Mouse (Mus musculus): ENCODE results near the gene Kank2. TPM values are rescaled to one million over a fixed set of nuclear protein-coding genes. Genes with fewer than 3 reads are reported as not detected.
"Not testable (repeated sequence)": the region's sequence is repeated elsewhere in the genome, so short reads cannot be mapped to it uniquely, and the experiment has no call there.

Kank2 gene
- polyA plus RNA-seq, 1 experiment from 2014 or later = 30.0 TPM

- 75% methylated on average over 3 of the region's 3 CpGs for WGBS
- Histone ChIP-seq H3K4me3 (no peak overlapping the region), H3K9ac (no peak overlapping the region), H3K9me3 (no peaks in the 10 kb centered on the region), H3K27me3 (no peaks in the 10 kb centered on the region), H3K36me3 (peaks cover 87% of the 10 kb centered on the region), H3K4me1 (peaks cover 6% of the 10 kb centered on the region; the same call in 1 of the 2 replicates), H3K27ac (no peak overlapping the region), H3K4me2 (no peak overlapping the region)
- ATAC-seq (ENCODE audit: borderline replicate concordance, extremely low read depth, low FRiP score, low TSS enrichment) = no peak
These were observed 20.8 kb downstream of the Kank2 start for GRCm38 (mm10) chr9:21777726-21778125.

- no peak for ATAC-seq (ENCODE audit: borderline replicate concordance, extremely low read depth, low FRiP score, low TSS enrichment)
- Histone ChIP-seq H3K4me2 (no peak overlapping the region), H3K27me3 (no peaks in the 10 kb centered on the region), H3K27ac (no peak overlapping the region), H3K9me3 (no peaks in the 10 kb centered on the region), H3K9ac (no peak overlapping the region), H3K4me1 (peaks cover 7% of the 10 kb centered on the region), H3K36me3 (peaks cover 89% of the 10 kb centered on the region), H3K4me3 (no peak overlapping the region)
- WGBS = 88% methylated on average over 16 of the region's 16 CpGs
These were observed 24.2 kb downstream of the Kank2 start for GRCm38 (mm10) chr9:21774353-21774752.

GRCm38 (mm10) chr9:21773396-21773795 is 25.1 kb downstream of the Kank2 start:
- H3K4me3 ChIP-seq; H3K4me2 ChIP-seq; H3K9me3 ChIP-seq; H3K9ac ChIP-seq; ATAC-seq (ENCODE audit: borderline replicate concordance, extremely low read depth, low FRiP score, low TSS enrichment); H3K27me3 ChIP-seq; H3K27ac ChIP-seq: not testable (repeated sequence)
- Histone ChIP-seq H3K36me3 (peaks cover 84% of the 10 kb centered on the region), H3K4me1 (peaks cover 16% of the 10 kb centered on the region)
- 83% methylated on average over 5 of the region's 5 CpGs for WGBS

- H3K4me2 ChIP-seq = no peak overlapping the region
- peaks cover 56% of the 10 kb centered on the region for H3K36me3 ChIP-seq
- no peak overlapping the region for H3K4me3 ChIP-seq
- peaks cover 24% of the 10 kb centered on the region for H3K4me1 ChIP-seq
- peak overlapping the region; percentile 94 for H3K27ac ChIP-seq
- H3K9ac ChIP-seq = no peak overlapping the region
- no peaks in the 10 kb centered on the region for H3K27me3 ChIP-seq
- whole genome bisulfite sequencing = 59% methylated on average over 26 of the region's 26 CpGs
- no peaks in the 10 kb centered on the region for H3K9me3 ChIP-seq
- ATAC-seq (ENCODE audit: borderline replicate concordance, extremely low read depth, low FRiP score, low TSS enrichment) = peak; percentile 8; the same call in 1 of the 2 replicates
These were observed 28.9 kb downstream of the Kank2 start for GRCm38 (mm10) chr9:21769558-21770183.

- WGBS = 31% methylated on average over 13 of the region's 13 CpGs
- Histone ChIP-seq H3K9ac (0 out of 2 replicates have a peak overlapping the region, but pooled peaks have one; percentile 3), H3K27me3 (no peaks in the 10 kb centered on the region), H3K36me3 (peaks cover 47% of the 10 kb centered on the region), H3K4me2 (peak overlapping the region; percentile 12; the same call in 1 of the 2 replicates), H3K4me3 (no peak overlapping the region), H3K9me3 (no peaks in the 10 kb centered on the region), H3K4me1 (peaks cover 24% of the 10 kb centered on the region), H3K27ac (peak overlapping the region; percentile 94)
- peak; percentile 55; the same call in 1 of the 2 replicates for ATAC-seq (ENCODE audit: borderline replicate concordance, extremely low read depth, low FRiP score, low TSS enrichment)
These were observed 29.8 kb downstream of the Kank2 start for GRCm38 (mm10) chr9:21768511-21769411.

- Histone ChIP-seq H3K9ac (no peak overlapping the region), H3K36me3 (peaks cover 40% of the 10 kb centered on the region), H3K4me1 (peaks cover 24% of the 10 kb centered on the region), H3K4me3 (no peak overlapping the region), H3K9me3 (no peaks in the 10 kb centered on the region), H3K27me3 (no peaks in the 10 kb centered on the region), H3K4me2 (no peak overlapping the region), H3K27ac (peak overlapping the region; percentile 94)
- peak; percentile 82 for ATAC-seq (ENCODE audit: borderline replicate concordance, extremely low read depth, low FRiP score, low TSS enrichment)
- 61% methylated on average over 11 of the region's 11 CpGs for WGBS
These were observed 30.6 kb downstream of the Kank2 start for GRCm38 (mm10) chr9:21767896-21768295.

GRCm38 (mm10) chr9:21764084-21764999 is 34.2 kb downstream of the Kank2 start:
- Histone ChIP-seq H3K36me3 (peaks cover 8% of the 10 kb centered on the region), H3K9ac (no peak overlapping the region), H3K4me2 (no peak overlapping the region), H3K27me3 (no peaks in the 10 kb centered on the region), H3K4me3 (no peak overlapping the region), H3K27ac (no peak overlapping the region), H3K4me1 (peaks cover 31% of the 10 kb centered on the region), H3K9me3 (no peaks in the 10 kb centered on the region)
- 84% methylated on average over 6 of the region's 6 CpGs for WGBS
- ATAC-seq (ENCODE audit: borderline replicate concordance, extremely low read depth, low FRiP score, low TSS enrichment) = no peak

GRCm38 (mm10) chr9:21762135-21762534 is 36.4 kb downstream of the Kank2 start:
- Histone ChIP-seq H3K27ac (no peak overlapping the region), H3K36me3 (peaks cover 8% of the 10 kb centered on the region), H3K9me3 (no peaks in the 10 kb centered on the region), H3K4me3 (no peak overlapping the region), H3K4me2 (no peak overlapping the region), H3K4me1 (peaks cover 28% of the 10 kb centered on the region), H3K9ac (no peak overlapping the region), H3K27me3 (no peaks in the 10 kb centered on the region)
- ATAC-seq (ENCODE audit: borderline replicate concordance, extremely low read depth, low FRiP score, low TSS enrichment) = no peak

- H3K36me3 ChIP-seq = peaks cover 21% of the 10 kb centered on the region
- WGBS = under 1% methylated on average over 54 of the region's 54 CpGs
- ATAC-seq (ENCODE audit: borderline replicate concordance, extremely low read depth, low FRiP score, low TSS enrichment) = peak; percentile 94
These were observed 38.1 kb downstream of the Kank2 start, which contains the start of gene Spc24 for GRCm38 (mm10) chr9:21760155-21761088. TSS of gene Spc24 (minus strand) at chr9:21760303.

GRCm38 (mm10) chr9:21759718-21760117 is 38.8 kb downstream of the Kank2 start:
- H3K27me3 ChIP-seq = no peaks in the 10 kb centered on the region
- H3K4me3 ChIP-seq = peak overlapping the region; percentile 83
- peak overlapping the region; percentile 80 for H3K4me2 ChIP-seq
- H3K4me1 ChIP-seq = peaks cover 28% of the 10 kb centered on the region
- peak; percentile 6; the same call in 1 of the 2 replicates for ATAC-seq (ENCODE audit: borderline replicate concordance, extremely low read depth, low FRiP score, low TSS enrichment)
- H3K9me3 ChIP-seq = no peaks in the 10 kb centered on the region
- peaks cover 21% of the 10 kb centered on the region for H3K36me3 ChIP-seq
- peak overlapping the region; percentile 91 for H3K9ac ChIP-seq
- WGBS = under 1% methylated on average over 20 of the region's 20 CpGs
- peak overlapping the region; percentile 70 for H3K27ac ChIP-seq

More at GRCm38 (mm10) chr9:21760155-21761088, 38.1 kb downstream of the Kank2 start, which contains the start of gene Spc24:
- Histone ChIP-seq H3K27ac (peak within 1 kb of the TSS; percentile 70), H3K9me3 (no peaks in the 10 kb centered on the region), H3K4me3 (peak within 1 kb of the TSS; percentile 83), H3K27me3 (no peaks in the 10 kb centered on the region), H3K4me2 (peak within 1 kb of the TSS; percentile 80), H3K9ac (peak within 1 kb of the TSS; percentile 91), H3K4me1 (peaks cover 24% of the 10 kb centered on the region)

Data from lung, embryonic 15.5 days (tissue).